Mouse (Mus musculus): ENCODE measurements around the gene Dntt.

GRCm38 (mm10) chr19:41008674-41009395, 20.2 kb upstream of the Dntt start:
- no peak for TF ChIP-seq ZC3H11A (IDR thresholded peaks at IDR 0.05; ENCODE audit: borderline replicate concordance, low read depth, low read length)
- no peak for TF ChIP-seq CHD2 (IDR thresholded peaks at IDR 0.05; ENCODE audit: low read depth, low read length)
- no peak for TF ChIP-seq ZNF384 (IDR thresholded peaks at IDR 0.05; ENCODE audit: low read depth, low read length)
